In genomic region chr4:149650493-149651193, GRCm38 (mm10) we compare ENCODE assay signal across 8 mouse cellular contexts. TPM values are rescaled to one million over a fixed set of nuclear protein-coding genes. Genes with fewer than 3 reads are reported as not detected.
DNase-seq lines count a peak whose midpoint lies in the region; ATAC-seq and TF ChIP-seq lines count a peak whose summit lies in the region.

No protein-coding gene starts in this region.

- peak; percentile 73 for DNase-seq in hindbrain, embryonic 10.5 days (ENCODE audit: low spot score)
- peak; percentile 78 to 81 for DNase-seq in cerebellum, adult 18-20 months
- DNase-seq in frontal cortex, postnatal 36 days (ENCODE audit: low spot score in 2 of 2) = peak; percentile 73 to 80
- DNase-seq in kidney, adult 2 months = peak; percentile 78
- DNase-seq in limb, embryonic 14.5 days (ENCODE audit: low spot score) = peak; percentile 55
- peak; percentile 69 for DNase-seq in neural tube, embryonic 11.5 days (ENCODE audit: low spot score)
- peak; percentile 60 for DNase-seq in testis, postnatal 14 days (ENCODE audit: low spot score)

- ATAC-seq in hindbrain, embryonic 13.5 days (ENCODE audit: low FRiP score) = no peak
- peak; percentile 23; the same call in 1 of the 2 replicates for ATAC-seq in limb, embryonic 14.5 days (ENCODE audit: low FRiP score, low read depth)
- ATAC-seq in neural tube, embryonic 11.5 days (ENCODE audit: insufficient read depth, low FRiP score, low TSS enrichment) = no peak

- no peak overlapping the region for H3K4me2 ChIP-seq in hindbrain, embryonic 13.5 days
- H3K4me2 ChIP-seq in limb, embryonic 14.5 days (replicated peaks; ENCODE audit: low read depth, low read length, severe bottlenecking) = no peak overlapping the region
- H3K4me2 ChIP-seq in neural tube, embryonic 11.5 days (ENCODE audit: low read depth) = no peak overlapping the region

- no peaks in the 10 kb centered on the region for H3K4me1 ChIP-seq in hindbrain, embryonic 10.5 days (replicated peaks)
- H3K4me1 ChIP-seq in hindbrain, embryonic 13.5 days (replicated peaks) = no peaks in the 10 kb centered on the region
- no peaks in the 10 kb centered on the region for H3K4me1 ChIP-seq in kidney, adult 2 months (ENCODE audit: control insufficient read depth, insufficient read depth, low read length)
- H3K4me1 ChIP-seq in limb, embryonic 14.5 days (ENCODE audit: control insufficient read depth, insufficient read depth, low read length) = no peaks in the 10 kb centered on the region
- no peaks in the 10 kb centered on the region for H3K4me1 ChIP-seq in neural tube, embryonic 11.5 days (ENCODE audit: control insufficient read depth, insufficient read depth, low read length)

- 75% methylated on average over 24 of the region's 24 CpGs for WGBS in hindbrain, embryonic 10.5 days
- WGBS in hindbrain, embryonic 13.5 days = 72% methylated on average over 24 of the region's 24 CpGs
- 60% methylated on average over 24 of the region's 24 CpGs for WGBS in kidney, adult 2 months
- WGBS in limb, embryonic 14.5 days = 69% methylated on average over 24 of the region's 24 CpGs
- 77% methylated on average over 24 of the region's 24 CpGs for WGBS in neural tube, embryonic 11.5 days

- peaks cover 100% of the 10 kb centered on the region for H3K36me3 ChIP-seq in hindbrain, embryonic 10.5 days
- H3K36me3 ChIP-seq in hindbrain, embryonic 13.5 days = peaks cover 100% of the 10 kb centered on the region
- no peaks in the 10 kb centered on the region for H3K36me3 ChIP-seq in kidney, adult 2 months (ENCODE audit: control insufficient read depth, insufficient read depth, low read length)
- H3K36me3 ChIP-seq in limb, embryonic 14.5 days (ENCODE audit: control insufficient read depth, insufficient read depth, low read length) = peaks cover 54% of the 10 kb centered on the region
- peaks cover 14% of the 10 kb centered on the region for H3K36me3 ChIP-seq in neural tube, embryonic 11.5 days (ENCODE audit: control insufficient read depth, insufficient read depth, low read length)

- H3K4me3 ChIP-seq in hindbrain, embryonic 10.5 days = no peak overlapping the region
- H3K4me3 ChIP-seq in hindbrain, embryonic 13.5 days = no peak overlapping the region
- no peak overlapping the region for H3K4me3 ChIP-seq in kidney, adult 2 months (ENCODE audit: insufficient read depth, low read depth, low read length)
- no peak overlapping the region for H3K4me3 ChIP-seq in limb, embryonic 14.5 days (replicated peaks; ENCODE audit: low read length)
- no peak overlapping the region for H3K4me3 ChIP-seq in neural tube, embryonic 11.5 days (ENCODE audit: low read depth, low read length)

- H3K27ac ChIP-seq in hindbrain, embryonic 10.5 days = no peak overlapping the region
- H3K27ac ChIP-seq in hindbrain, embryonic 13.5 days = no peak overlapping the region
- H3K27ac ChIP-seq in kidney, adult 2 months (ENCODE audit: insufficient read depth, low read depth, low read length) = no peak overlapping the region
- no peak overlapping the region for H3K27ac ChIP-seq in limb, embryonic 14.5 days (replicated peaks; ENCODE audit: low read depth, low read length)
- H3K27ac ChIP-seq in neural tube, embryonic 11.5 days (ENCODE audit: low read depth, low read length) = no peak overlapping the region

- TF ChIP-seq POLR2A in kidney, adult 2 months (IDR thresholded peaks at IDR 0.05; ENCODE audit: low read depth, low read length) = no peak
- TF ChIP-seq POLR2A in limb, embryonic 14.5 days (IDR thresholded peaks at IDR 0.05; ENCODE audit: borderline replicate concordance, extremely low read depth, insufficient read depth, insufficient read length) = no peak

- no peaks in the 10 kb centered on the region for H3K9me3 ChIP-seq in hindbrain, embryonic 10.5 days
- H3K9me3 ChIP-seq in hindbrain, embryonic 13.5 days = no peaks in the 10 kb centered on the region
- no peaks in the 10 kb centered on the region for H3K9me3 ChIP-seq in limb, embryonic 14.5 days (ENCODE audit: control insufficient read depth, low read length)
- H3K9me3 ChIP-seq in neural tube, embryonic 11.5 days (ENCODE audit: control insufficient read depth, low read length) = no peaks in the 10 kb centered on the region

- H3K9ac ChIP-seq in hindbrain, embryonic 13.5 days = no peak overlapping the region
- H3K9ac ChIP-seq in limb, embryonic 14.5 days (ENCODE audit: low read depth, low read length, severe bottlenecking) = no peak overlapping the region
- H3K9ac ChIP-seq in neural tube, embryonic 11.5 days (ENCODE audit: low read length) = no peak overlapping the region

- H3K27me3 ChIP-seq in hindbrain, embryonic 10.5 days (ENCODE audit: insufficient read depth, poor library complexity, severe bottlenecking) = no peaks in the 10 kb centered on the region
- H3K27me3 ChIP-seq in hindbrain, embryonic 13.5 days = no peaks in the 10 kb centered on the region
- H3K27me3 ChIP-seq in kidney, adult 2 months (replicated peaks; ENCODE audit: control insufficient read depth, insufficient read depth, low read length) = no peaks in the 10 kb centered on the region
- H3K27me3 ChIP-seq in limb, embryonic 14.5 days (ENCODE audit: control insufficient read depth, insufficient read depth, low read length) = no peaks in the 10 kb centered on the region
- H3K27me3 ChIP-seq in neural tube, embryonic 11.5 days (ENCODE audit: control insufficient read depth, insufficient read depth, low read length) = no peaks in the 10 kb centered on the region

- TF ChIP-seq CTCF in kidney, adult 2 months (conservative IDR thresholded peaks at IDR 0.05; ENCODE audit: insufficient read depth, insufficient read length, low read depth, low read length) = peak; percentile 66

RNA-seq across cellular contexts. Expression of gene Pik3cd, which starts 51.7 kb away (rescaled TPM):
- polyA plus RNA-seq in hindbrain, embryonic 10.5 days (2016; fragmentation: Nextera tagmentation; extraction: Ambion mirVana) = 10.4 and 17.2 TPM in 2 replicates
- polyA plus RNA-seq in hindbrain, embryonic 13.5 days (2015; fragmentation: Nextera tagmentation; extraction: Ambion mirVana) = 17.1 and 18.1 TPM in 2 replicates
- 3.1 and 7.2 TPM in 2 replicates for polyA plus RNA-seq in kidney, adult 2 months (2012; rRNA removed)
- polyA plus RNA-seq in limb, embryonic 14.5 days (2012; rRNA removed) = 5.7 and 6.1 TPM in 2 replicates
- 5.1 and 5.9 TPM in 2 replicates for polyA plus RNA-seq in limb, embryonic 14.5 days (2014; fragmentation: Nextera tagmentation; extraction: Ambion mirVana)
- polyA plus RNA-seq in neural tube, embryonic 11.5 days (2014; fragmentation: Nextera tagmentation; extraction: Ambion mirVana) = 10.8 and 15.0 TPM in 2 replicates
